Comparison of ENCODE assay signal across 1 mouse cellular context in the genomic region with DNA sequence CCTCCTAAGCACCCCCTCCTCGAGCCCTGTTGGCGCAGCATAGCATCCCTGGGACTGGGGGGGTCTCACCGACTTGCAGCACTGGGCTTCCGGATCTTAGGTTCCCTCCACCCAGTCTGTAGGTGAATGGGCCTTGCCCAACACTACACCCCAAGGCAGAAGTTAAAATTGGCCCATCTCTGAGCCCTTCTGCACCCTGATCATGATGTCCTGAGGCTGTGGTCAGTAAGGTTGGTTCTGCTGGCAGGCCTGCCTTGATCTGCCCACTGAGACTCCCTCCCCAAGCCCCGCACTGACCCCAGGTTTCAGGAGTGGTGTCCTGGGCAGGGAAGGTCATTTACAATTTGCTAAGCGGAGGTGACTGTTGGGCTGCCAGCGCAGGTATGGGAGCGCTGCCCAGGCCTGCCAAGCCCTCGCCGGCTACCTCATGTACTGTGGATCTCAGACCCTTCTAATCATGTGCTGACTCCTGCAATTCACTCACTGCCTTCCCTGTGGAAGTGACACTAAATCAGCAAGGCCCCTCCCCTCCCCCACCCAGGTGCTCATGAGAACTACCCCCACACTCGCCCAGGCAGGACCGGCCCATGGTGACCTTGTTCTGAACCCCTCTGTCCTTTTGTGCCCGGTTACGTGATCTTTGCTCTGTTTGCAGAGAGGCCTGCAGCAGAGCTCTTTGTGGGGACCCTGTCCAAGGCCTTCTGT.
TF ChIP-seq lines count a peak whose summit lies in the region.

No protein-coding gene starts in this region.

TF ChIP-seq in MEL, 35 proteins besides CTCF, POLR2A, EP300 and RAD21 (continued from another document):
- no peak for TF ChIP-seq USF2 (IDR thresholded peaks at IDR 0.05; ENCODE audit: borderline replicate concordance in 1 of 2, insufficient read depth in 1 of 2, low read depth in 1 of 2, low read length in 2 of 2)
